Mouse (Mus musculus) left cerebral cortex, postnatal 14 days (tissue): ENCODE results near the gene Ly6c2. TPM values are rescaled to one million over a fixed set of nuclear protein-coding genes. Genes with fewer than 3 reads are reported as not detected.

Source experiments
- total RNA-seq, 2 experiments: library from RNA; stranded (reverse); gene quantifications; 2 replicates each; pipeline ENCODE4 v1.2.3; 2021

Ly6c2 gene
- total RNA-seq, 2 experiments from 2014 or later, result 0.82 to 1.9 TPM

Other genes starting within 250 kb of the Ly6c2 start
- gene 2010109I03Rik, start 214.9 kb downstream of the Ly6c2 start, total RNA-seq, result under 1 TPM in 1 of 2 experiments, not detected in 1; 0.13 TPM
- under 1 TPM in 1 of 2 experiments, not detected in 1; 0.30 TPM for gene Ly6i, start 128.5 kb downstream of the Ly6c2 start, total RNA-seq
- 10 to 100 TPM in 1 of 2 experiments, 1 to 10 TPM in 1; 7.5 to 12.0 TPM for gene Ly6a, start 113.9 kb downstream of the Ly6c2 start, total RNA-seq
- gene Ly6c1, start 63.1 kb downstream of the Ly6c2 start, total RNA-seq, result 10 to 100 TPM; 45.4 to 62.2 TPM
- gene Ly6g, start 43.3 kb upstream of the Ly6c2 start, total RNA-seq, result not detected
- gene BC025446, start 104.4 kb upstream of the Ly6c2 start, total RNA-seq, result not detected
- gene Ly6f, start 156.5 kb upstream of the Ly6c2 start, total RNA-seq, result not detected